Mouse (Mus musculus) bone marrow macrophage, adult 2 months (primary cell): ENCODE measurements around the gene Klhdc8a.

Experiments used
- CTCF ChIP-seq: IDR thresholded peaks from 2 replicates; pipeline ENCODE4 v1.5.1; 2012; ENCODE audit warnings: low read depth, mild to moderate bottlenecking, low read length, moderate library complexity
- POLR2A ChIP-seq: IDR thresholded peaks from 2 replicates; pipeline ENCODE4 v1.6.1; 2012; ENCODE audit warnings: mild to moderate bottlenecking, low read depth, low read length, borderline replicate concordance

DNA sequence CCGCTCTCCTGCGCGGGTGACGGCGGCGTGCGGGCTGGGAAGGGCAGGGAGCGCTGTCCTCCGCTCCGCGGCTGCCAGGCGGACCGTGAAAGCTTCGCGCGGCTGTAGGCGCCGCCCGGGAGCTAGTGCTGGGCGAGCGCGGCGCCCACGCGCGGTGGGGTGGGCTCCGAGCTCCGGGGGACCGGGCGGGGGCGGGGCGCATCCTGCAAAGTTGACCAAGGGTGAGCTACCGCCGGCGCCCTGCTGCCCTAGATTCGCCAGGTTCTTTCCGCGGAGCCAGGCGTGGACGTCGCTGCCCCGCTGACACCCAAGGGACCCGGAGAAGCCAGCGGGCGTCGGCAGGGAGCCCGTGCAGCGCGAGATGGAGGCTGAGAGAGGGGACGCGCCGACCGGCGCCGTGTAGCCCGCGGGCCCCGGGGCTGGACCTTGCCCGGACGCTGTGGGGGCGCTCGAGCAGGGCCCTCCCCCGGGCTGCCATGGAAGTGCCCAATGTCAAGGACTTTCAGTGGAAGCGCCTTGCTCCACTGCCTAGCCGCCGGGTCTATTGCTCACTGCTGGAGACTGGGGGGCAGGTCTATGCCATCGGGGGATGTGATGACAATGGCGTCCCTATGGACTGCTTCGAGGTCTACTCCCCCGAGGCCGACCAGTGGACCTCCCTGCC, 507 bp downstream of the Klhdc8a start:
- TF ChIP-seq CTCF: no peak
- no peak for TF ChIP-seq POLR2A
